Mouse (Mus musculus) kidney, adult 18-20 months (tissue): ENCODE data around the gene Phlda1.
"Not testable (repeated sequence)": the region's sequence is repeated elsewhere in the genome, so short reads cannot be mapped to it uniquely, and the experiment has no call there.

Source experiments
- DNase-seq: peaks from one replicate; pipeline ENCODE4 v3.0.0; 2021

The Phlda1 gene

GRCm38 (mm10) chr10:111506101-111506925 is at the start of gene Phlda1:
TSS of gene Phlda1 (plus strand) at chr10:111506286.
- DNase-seq, result peak; percentile 94

- DNase-seq, result no peak
These were observed 48.0 kb upstream of the Phlda1 start for GRCm38 (mm10) chr10:111458088-111458487.

GRCm38 (mm10) chr10:111459040-111459439 is 47.0 kb upstream of the Phlda1 start:
- DNase-seq, result no peak

GRCm38 (mm10) chr10:111459874-111460273 is 46.2 kb upstream of the Phlda1 start:
- DNase-seq, result no peak

GRCm38 (mm10) chr10:111460381-111460780 is 45.7 kb upstream of the Phlda1 start:
- DNase-seq, result no peak

GRCm38 (mm10) chr10:111464833-111465232 is 41.3 kb upstream of the Phlda1 start:
- no peak for DNase-seq

GRCm38 (mm10) chr10:111465409-111465808 is 40.7 kb upstream of the Phlda1 start:
- DNase-seq, result no peak

GRCm38 (mm10) chr10:111471166-111471565 is 34.9 kb upstream of the Phlda1 start:
- DNase-seq, result no peak

GRCm38 (mm10) chr10:111472686-111473510 is 33.2 kb upstream of the Phlda1 start, which contains the start of gene Nap1l1:
TSS of gene Nap1l1 (plus strand) at chr10:111473223.
- DNase-seq, result peak; percentile 96

- DNase-seq, result peak; percentile 41
These were observed 32.3 kb upstream of the Phlda1 start for GRCm38 (mm10) chr10:111473511-111474371.

GRCm38 (mm10) chr10:111476301-111476700 is 29.8 kb upstream of the Phlda1 start:
- no peak for DNase-seq

GRCm38 (mm10) chr10:111476989-111477510 is 29.0 kb upstream of the Phlda1 start:
- DNase-seq, result no peak

- DNase-seq, result no peak
These were observed 26.5 kb upstream of the Phlda1 start for GRCm38 (mm10) chr10:111479599-111479998.

GRCm38 (mm10) chr10:111482654-111483053 is 23.4 kb upstream of the Phlda1 start:
- no peak for DNase-seq

GRCm38 (mm10) chr10:111484079-111484478 is 22.0 kb upstream of the Phlda1 start:
- DNase-seq, result peak; percentile 40

GRCm38 (mm10) chr10:111488793-111489192 is 17.3 kb upstream of the Phlda1 start:
- DNase-seq, result no peak

- not testable (repeated sequence) for DNase-seq
These were observed 16.0 kb upstream of the Phlda1 start for GRCm38 (mm10) chr10:111490079-111490478.

GRCm38 (mm10) chr10:111495888-111496287 is 10.2 kb upstream of the Phlda1 start:
- no peak for DNase-seq

GRCm38 (mm10) chr10:111499892-111500291 is 6.2 kb upstream of the Phlda1 start:
- DNase-seq, result no peak

GRCm38 (mm10) chr10:111503071-111503470 is 3.0 kb upstream of the Phlda1 start:
- DNase-seq, result peak; percentile 86

- no peak for DNase-seq
These were observed 2.4 kb upstream of the Phlda1 start for GRCm38 (mm10) chr10:111503716-111504115.

GRCm38 (mm10) chr10:111504606-111505005 is 1.5 kb upstream of the Phlda1 start:
- DNase-seq, result no peak
